Mouse (Mus musculus): ENCODE measurements around the gene Ncoa3.

GRCm38 (mm10) chr2:166105911-166106310 is 113.5 kb downstream of the Ncoa3 start:
- no peak for TF ChIP-seq CHD2 (IDR thresholded peaks at IDR 0.05; ENCODE audit: low read depth, low read length)
- TF ChIP-seq ZC3H11A (IDR thresholded peaks at IDR 0.05; ENCODE audit: borderline replicate concordance, low read depth, low read length): no peak

Data from ES-E14 (cell line).